9 mouse cellular contexts compared by ENCODE assay signal in the genomic region with DNA sequence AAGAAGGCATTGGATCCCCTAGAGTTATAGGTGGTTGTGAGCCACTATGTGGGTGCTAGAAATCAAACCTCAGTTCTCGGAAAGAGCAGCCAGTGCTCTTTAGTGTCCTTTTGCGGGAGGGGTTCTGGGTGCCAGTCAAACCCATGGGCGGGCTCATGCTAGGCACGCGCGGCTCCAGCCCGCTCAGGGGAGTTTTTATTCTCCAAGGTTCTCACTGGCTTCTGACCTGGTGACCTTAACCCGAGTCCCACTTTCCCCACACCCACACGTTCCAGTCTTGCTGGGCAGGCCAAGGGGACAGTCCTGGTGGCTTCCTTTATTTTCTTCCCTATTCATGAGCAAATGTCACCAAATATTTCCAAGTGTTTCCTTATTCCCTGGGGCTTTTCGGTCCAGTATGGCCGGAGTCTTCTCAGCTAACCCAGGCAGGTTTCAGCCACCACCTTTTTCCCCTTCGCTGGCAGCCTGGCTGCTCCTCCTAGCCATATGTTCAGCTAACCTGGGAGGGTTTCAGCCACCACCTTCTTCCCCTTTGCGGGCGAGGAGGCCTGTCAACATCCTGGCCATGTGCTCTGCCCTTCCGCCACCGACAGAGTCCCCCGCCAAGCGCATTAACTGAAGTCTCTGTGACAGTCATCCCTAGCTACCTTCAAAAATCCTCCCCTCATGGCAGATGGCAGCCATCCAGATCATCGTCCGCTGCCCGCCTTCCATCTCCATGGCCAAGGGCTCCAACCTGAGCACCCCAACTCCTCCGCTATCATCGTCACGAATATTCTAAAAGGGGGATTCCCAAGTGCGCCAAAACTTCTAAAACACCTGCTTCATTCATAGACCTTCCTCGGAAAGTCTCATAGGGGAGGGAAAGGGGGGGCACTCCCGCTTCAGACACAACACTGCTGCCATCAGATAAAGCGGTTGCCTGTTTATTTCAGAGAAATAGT.
DNase-seq lines count a peak whose midpoint lies in the region; ATAC-seq and TF ChIP-seq lines count a peak whose summit lies in the region.
"Had no signal": no experiment of that assay in that cellular context is flagged by ENCODE, and none has a peak within 500 bp of the region (broad histone marks: within the 10 kb centered on the region; RNA-seq: fewer than 3 reads in every experiment).

No protein-coding gene starts in this region.

- H3K9me3 ChIP-seq in liver, embryonic 11.5 days (ENCODE audit: control insufficient read depth, low read length): no peaks in the 10 kb centered on the region
- H3K9me3 ChIP-seq in forebrain, embryonic 16.5 days (ENCODE audit: control insufficient read depth, low read length): no peaks in the 10 kb centered on the region
- peaks cover 3% of the 10 kb centered on the region; the same call in 1 of the 2 replicates for H3K9me3 ChIP-seq in heart, embryonic 12.5 days (replicated peaks)

- no peaks in the 10 kb centered on the region for H3K27me3 ChIP-seq in liver, embryonic 11.5 days (replicated peaks; ENCODE audit: control insufficient read depth, insufficient read depth, low read length)
- no peaks in the 10 kb centered on the region for H3K27me3 ChIP-seq in spleen, adult 2 months (ENCODE audit: control insufficient read depth, insufficient read depth, low read length)
- no peaks in the 10 kb centered on the region for H3K27me3 ChIP-seq in forebrain, embryonic 16.5 days (replicated peaks; ENCODE audit: control insufficient read depth, insufficient read depth, low read length)
- H3K27me3 ChIP-seq in heart, embryonic 12.5 days (replicated peaks): no peaks in the 10 kb centered on the region

- peak overlapping the region; percentile 31; the same call in 1 of the 2 replicates for H3K9ac ChIP-seq in liver, embryonic 11.5 days (ENCODE audit: low read depth, low read length)
- H3K9ac ChIP-seq in forebrain, embryonic 16.5 days (replicated peaks; ENCODE audit: low read depth, low read length): no peak overlapping the region
- H3K9ac ChIP-seq in heart, embryonic 12.5 days: no peak overlapping the region

- H3K4me2 ChIP-seq in liver, embryonic 11.5 days: peak overlapping the region; percentile 50
- H3K4me2 ChIP-seq in forebrain, embryonic 16.5 days (ENCODE audit: low read length): no peak overlapping the region
- H3K4me2 ChIP-seq in heart, embryonic 12.5 days: no peak overlapping the region

- H3K4me1 ChIP-seq in liver, embryonic 11.5 days (replicated peaks; ENCODE audit: control insufficient read depth, insufficient read depth, low read length): peaks cover 11% of the 10 kb centered on the region
- peaks cover 12% of the 10 kb centered on the region; the same call in 1 of the 2 replicates for H3K4me1 ChIP-seq in spleen, adult 2 months (ENCODE audit: control insufficient read depth, insufficient read depth, insufficient read length)
- H3K4me1 ChIP-seq in forebrain, embryonic 16.5 days (replicated peaks; ENCODE audit: control insufficient read depth, insufficient read depth, low read length): peaks cover 9% of the 10 kb centered on the region; the same call in 1 of the 2 replicates
- no peaks in the 10 kb centered on the region for H3K4me1 ChIP-seq in heart, embryonic 12.5 days (replicated peaks)

- no peak for TF ChIP-seq CTCF in spleen, adult 2 months (IDR thresholded peaks at IDR 0.05; ENCODE audit: extremely low read depth, insufficient read depth, insufficient read length, insufficient replicate concordance)

- 51% methylated on average over 28 of the region's 28 CpGs for WGBS in liver, embryonic 11.5 days
- WGBS in spleen, adult 2 months: 7% methylated on average over 28 of the region's 28 CpGs
- WGBS in forebrain, embryonic 16.5 days: 86% methylated on average over 28 of the region's 28 CpGs
- WGBS in heart, embryonic 12.5 days: 78% methylated on average over 28 of the region's 28 CpGs

- peak; percentile 47 for TF ChIP-seq POLR2A in spleen, adult 2 months (IDR thresholded peaks at IDR 0.05; ENCODE audit: low read depth, low read length)

- H3K36me3 ChIP-seq in liver, embryonic 11.5 days (ENCODE audit: control insufficient read depth, insufficient read depth, low read length): peaks cover 13% of the 10 kb centered on the region; the same call in 1 of the 2 replicates
- H3K36me3 ChIP-seq in spleen, adult 2 months (ENCODE audit: control insufficient read depth, insufficient read depth, low read length): peaks cover 18% of the 10 kb centered on the region
- peaks cover 4% of the 10 kb centered on the region; the same call in 1 of the 2 replicates for H3K36me3 ChIP-seq in forebrain, embryonic 16.5 days (ENCODE audit: control insufficient read depth, insufficient read depth)
- H3K36me3 ChIP-seq in heart, embryonic 12.5 days: peaks cover 66% of the 10 kb centered on the region

- peak; percentile 56 for DNase-seq in ES-CJ7 (ENCODE audit: low read depth, low spot score)
- peak; percentile 48 for DNase-seq in c-Kit-positive CD71-positive TER-119-negative erythroid progenitor cells, embryonic 14.5 days (ENCODE audit: low read depth)
- peak; percentile 36 for DNase-seq in liver, embryonic 11.5 days (ENCODE audit: low spot score)
- peak; percentile 79 to 82 for DNase-seq in spleen, adult 2 months (ENCODE audit: low read depth in 1 of 2, low spot score in 2 of 2)
- DNase-seq in frontal cortex, postnatal 14 days (ENCODE audit: low spot score in 2 of 2): no peak
- DNase-seq in gastrocnemius, postnatal 4 days (ENCODE audit: low spot score in 2 of 2): no peak

- 0 out of 2 replicates have a peak, but pooled peaks have one; percentile 26 for ATAC-seq in liver, embryonic 11.5 days (replicated peaks; ENCODE audit: low FRiP score)
- no peak for ATAC-seq in forebrain, embryonic 16.5 days
- no peak for ATAC-seq in heart, embryonic 12.5 days (ENCODE audit: insufficient number of reproducible peaks, low FRiP score)

- H3K4me3 ChIP-seq in liver, embryonic 11.5 days (ENCODE audit: low read depth, low read length): no peak overlapping the region
- peak overlapping the region; percentile 54 for H3K4me3 ChIP-seq in spleen, adult 2 months (ENCODE audit: extremely low read depth, insufficient read depth, insufficient read length)
- H3K4me3 ChIP-seq in forebrain, embryonic 16.5 days (replicated peaks; ENCODE audit: low read length): no peak overlapping the region
- H3K4me3 ChIP-seq in heart, embryonic 12.5 days: no peak overlapping the region

- peak overlapping the region; percentile 66 for H3K27ac ChIP-seq in liver, embryonic 11.5 days (ENCODE audit: low read depth, low read length)
- peak overlapping the region; percentile 98 for H3K27ac ChIP-seq in spleen, adult 2 months (ENCODE audit: insufficient read depth, low read length)
- no peak overlapping the region for H3K27ac ChIP-seq in forebrain, embryonic 16.5 days (ENCODE audit: low read length)
- H3K27ac ChIP-seq in heart, embryonic 12.5 days (ENCODE audit: poor library complexity, severe bottlenecking): no peak overlapping the region
- H3K27ac ChIP-seq: kidney, postnatal 0 days had no signal

Comparison
In these comparisons a context has a peak if more than half of its experiments do, and no peak if none do; other contexts are left out.
1. DNase-seq: peak in ES-CJ7 (single experiment), c-Kit-positive CD71-positive TER-119-negative erythroid progenitor cells, embryonic 14.5 days (single experiment), liver, embryonic 11.5 days (single experiment) and spleen, adult 2 months (2 of 2); none in frontal cortex, postnatal 14 days (0 of 2) and gastrocnemius, postnatal 4 days (0 of 2).
2. H3K27ac ChIP-seq: peak in liver, embryonic 11.5 days (single experiment) and spleen, adult 2 months (single experiment); none in forebrain, embryonic 16.5 days (single experiment) and heart, embryonic 12.5 days (single experiment).